Mouse (Mus musculus) CH12.LX (cell line): ENCODE results near the gene Spi1. TPM values are rescaled to one million over a fixed set of nuclear protein-coding genes. Genes with fewer than 3 reads are reported as not detected.

ENCODE experiments used
- DNase-seq: peaks from one replicate; pipeline ENCODE4 v3.0.0-alpha.2; 2013; ENCODE audit errors: extremely low read depth
- H3K27ac ChIP-seq: 2 replicates; pipeline ENCODE4 v1.5.1; 2012; ENCODE audit warnings: low read depth, mild to moderate bottlenecking, control low read depth, moderate library complexity; ENCODE audit not compliant: insufficient read depth
- H3K27me3 ChIP-seq: replicated peaks from 2 replicates; pipeline ENCODE3; 2012; ENCODE audit warnings: inconsistent platforms
- H3K36me3 ChIP-seq, 2 experiments: replicated peaks in 1 of 2; 2 replicates each; pipeline versions ENCODE3 to v1.6.1; 2012; ENCODE audit warnings: inconsistent platforms in 1 of 2, low read length in 1 of 2, mild to moderate bottlenecking in 1 of 2, mixed read lengths in 1 of 2, moderate library complexity in 1 of 2; ENCODE audit not compliant: control insufficient read depth in 1 of 2, insufficient read depth in 1 of 2
- H3K4me1 ChIP-seq, 2 experiments: 2 replicates each; pipeline ENCODE4 v1.6.1; 2012; ENCODE audit warnings: inconsistent platforms in 1 of 2, moderate library complexity in 1 of 2; ENCODE audit not compliant: insufficient read depth in 2 of 2, control insufficient read depth in 1 of 2
- H3K4me2 ChIP-seq: 2 replicates; pipeline ENCODE4 v1.6.1; 2012; ENCODE audit warnings: low read depth, mild to moderate bottlenecking, control low read depth; ENCODE audit not compliant: poor library complexity, insufficient read depth, severe bottlenecking
- H3K4me3 ChIP-seq, 3 experiments: fragments of 150-350 bp in 1 of 3; sonication (generic) in 1 of 3; replicated peaks in 1 of 3; 2 replicates each; pipeline versions ENCODE3 to v1.5.1; 2011 to 2012; ENCODE audit warnings: low read depth in 2 of 3, low read length in 2 of 3, mild to moderate bottlenecking in 2 of 3, moderate library complexity in 2 of 3, control low read depth in 1 of 3, improper control_type of control experiment in 1 of 3, inconsistent platforms in 1 of 3, mixed read lengths in 1 of 3; ENCODE audit not compliant: poor library complexity in 1 of 3
- H3K79me2 ChIP-seq: replicated peaks from 2 replicates; pipeline ENCODE4 v1.6.1; 2012; ENCODE audit warnings: mild to moderate bottlenecking, moderate library complexity; ENCODE audit not compliant: control insufficient read depth, poor library complexity, insufficient read depth, severe bottlenecking; ENCODE audit errors: extremely low read depth
- H3K9ac ChIP-seq: 2 replicates; pipeline ENCODE4 v1.6.1; 2012; ENCODE audit warnings: low read depth, mild to moderate bottlenecking, control low read depth, moderate library complexity; ENCODE audit not compliant: insufficient read depth
- H3K9me3 ChIP-seq: replicated peaks from 2 replicates; pipeline ENCODE3; 2012; ENCODE audit warnings: low read length, inconsistent platforms, mixed read lengths
- BHLHE40 ChIP-seq: IDR thresholded peaks from 2 replicates; pipeline ENCODE4 v1.6.1; 2011; ENCODE audit warnings: mild to moderate bottlenecking, low read depth, low read length, improper control_type of control experiment
- CHD1 ChIP-seq: IDR thresholded peaks from 2 replicates; pipeline ENCODE4 v1.6.1; 2012; ENCODE audit warnings: low read depth, low read length, improper control_type of control experiment, inconsistent platforms
- CHD2 ChIP-seq: IDR thresholded peaks from 2 replicates; pipeline ENCODE4 v1.6.1; 2011; ENCODE audit warnings: low read length, improper control_type of control experiment
- CTCF ChIP-seq, 2 experiments: IDR thresholded peaks in 1 of 2; conservative IDR thresholded peaks in 1 of 2; 2 replicates each; pipeline ENCODE4 v1.5.1; 2011 to 2012; ENCODE audit warnings: low read depth in 2 of 2, low read length in 2 of 2, improper control_type of control experiment in 1 of 2, inconsistent platforms in 1 of 2, mild to moderate bottlenecking in 1 of 2, moderate library complexity in 1 of 2
- E2F4 ChIP-seq: IDR thresholded peaks from 2 replicates; pipeline ENCODE4 v1.6.1; 2011; ENCODE audit warnings: low read depth, low read length, improper control_type of control experiment; ENCODE audit not compliant: insufficient replicate concordance
- ELF1 ChIP-seq: IDR thresholded peaks from 2 replicates; pipeline ENCODE4 v1.6.1; 2014; ENCODE audit warnings: low read depth, mild to moderate bottlenecking, inconsistent platforms, low read length, improper control_type of control experiment
- EP300 ChIP-seq: IDR thresholded peaks from 2 replicates; pipeline ENCODE4 v1.6.1; 2011; ENCODE audit warnings: low read length, improper control_type of control experiment
- ETS1 ChIP-seq: conservative IDR thresholded peaks from 2 replicates; pipeline ENCODE4 v1.6.1; 2012; ENCODE audit warnings: low read depth, mild to moderate bottlenecking, inconsistent platforms, low read length, improper control_type of control experiment, moderate library complexity
- GABPA ChIP-seq: IDR thresholded peaks from 2 replicates; pipeline ENCODE4 v1.6.1; 2012; ENCODE audit warnings: low read depth, low read length, improper control_type of control experiment, inconsistent platforms; ENCODE audit not compliant: insufficient replicate concordance
- HCFC1 ChIP-seq: IDR thresholded peaks from 2 replicates; pipeline ENCODE4 v1.6.1; 2012; ENCODE audit warnings: low read depth, mild to moderate bottlenecking, inconsistent platforms, low read length, improper control_type of control experiment
- IRF4 ChIP-seq: IDR thresholded peaks from 2 replicates; pipeline ENCODE4 v1.6.1; 2014; ENCODE audit warnings: low read depth, mild to moderate bottlenecking, inconsistent platforms, low read length, improper control_type of control experiment
- JUN ChIP-seq: IDR thresholded peaks from 2 replicates; pipeline ENCODE4 v1.6.1; 2011; ENCODE audit warnings: low read depth, mild to moderate bottlenecking, low read length, improper control_type of control experiment, moderate library complexity; ENCODE audit not compliant: insufficient read depth
- JUND ChIP-seq: conservative IDR thresholded peaks from 2 replicates; pipeline ENCODE4 v1.6.1; 2011; ENCODE audit warnings: low read depth, low read length, improper control_type of control experiment
- KAT2A ChIP-seq: IDR thresholded peaks from 2 replicates; pipeline ENCODE4 v1.6.1; 2012; ENCODE audit warnings: low read length, improper control_type of control experiment, inconsistent platforms; ENCODE audit not compliant: insufficient replicate concordance
- MAFK ChIP-seq: IDR thresholded peaks from 2 replicates; pipeline ENCODE4 v1.6.1; 2011; ENCODE audit warnings: low read length, improper control_type of control experiment; ENCODE audit not compliant: insufficient replicate concordance
- MAX ChIP-seq: IDR thresholded peaks from 2 replicates; pipeline ENCODE4 v1.6.1; 2011; ENCODE audit warnings: low read length, improper control_type of control experiment
- MAZ ChIP-seq: IDR thresholded peaks from 2 replicates; pipeline ENCODE4 v1.6.1; 2012; ENCODE audit warnings: low read depth, mild to moderate bottlenecking, inconsistent platforms, low read length, improper control_type of control experiment, moderate library complexity
- MEF2A ChIP-seq: IDR thresholded peaks from 2 replicates; pipeline ENCODE4 v1.6.1; 2014; ENCODE audit warnings: low read depth, mild to moderate bottlenecking, inconsistent platforms, low read length, improper control_type of control experiment, borderline replicate concordance
- MXI1 ChIP-seq: IDR thresholded peaks from 2 replicates; pipeline ENCODE4 v1.6.1; 2011; ENCODE audit warnings: mild to moderate bottlenecking, low read depth, low read length, improper control_type of control experiment
- MYC ChIP-seq: IDR thresholded peaks from 2 replicates; pipeline ENCODE4 v1.6.1; 2011; ENCODE audit warnings: low read depth, mild to moderate bottlenecking, improper control_type of control experiment, low read length
- NELFE ChIP-seq: IDR thresholded peaks from 2 replicates; pipeline ENCODE4 v1.6.1; 2011; ENCODE audit warnings: low read depth, low read length, improper control_type of control experiment
- NRF1 ChIP-seq: IDR thresholded peaks from 2 replicates; pipeline ENCODE4 v1.6.1; 2014; ENCODE audit warnings: low read depth, mild to moderate bottlenecking, inconsistent platforms, low read length, improper control_type of control experiment, moderate library complexity
- PAX5 ChIP-seq: IDR thresholded peaks from 2 replicates; pipeline ENCODE4 v1.6.1; 2012; ENCODE audit warnings: low read length, inconsistent platforms, mixed read lengths
- POLR2A ChIP-seq: IDR thresholded peaks from 2 replicates; pipeline ENCODE4 v1.6.1; 2011; ENCODE audit warnings: low read depth, mild to moderate bottlenecking, improper control_type of control experiment, low read length
- POLR2AphosphoS2 ChIP-seq: IDR thresholded peaks from 2 replicates; pipeline ENCODE4 v1.6.1; 2011; ENCODE audit warnings: low read depth, low read length, improper control_type of control experiment
- RAD21 ChIP-seq: IDR thresholded peaks from 2 replicates; pipeline ENCODE4 v1.6.1; 2011; ENCODE audit warnings: low read depth, mild to moderate bottlenecking, low read length, improper control_type of control experiment, moderate library complexity
- RCOR1 ChIP-seq: conservative IDR thresholded peaks from 2 replicates; pipeline ENCODE4 v1.6.1; 2012; ENCODE audit warnings: low read depth, mild to moderate bottlenecking, inconsistent platforms, low read length, improper control_type of control experiment
- SIN3A ChIP-seq: IDR thresholded peaks from 2 replicates; pipeline ENCODE4 v1.6.1; 2012; ENCODE audit warnings: low read length, improper control_type of control experiment, inconsistent platforms
- SMC3 ChIP-seq: IDR thresholded peaks from 2 replicates; pipeline ENCODE4 v1.6.1; 2011; ENCODE audit warnings: low read depth, low read length, improper control_type of control experiment
- TBP ChIP-seq: conservative IDR thresholded peaks from 2 replicates; pipeline ENCODE4 v1.6.1; 2011; ENCODE audit warnings: low read depth, low read length, improper control_type of control experiment
- TCF12 ChIP-seq: IDR thresholded peaks from 2 replicates; pipeline ENCODE4 v1.6.1; 2014; ENCODE audit warnings: low read depth, mild to moderate bottlenecking, inconsistent platforms, low read length, improper control_type of control experiment
- UBTF ChIP-seq: IDR thresholded peaks from 2 replicates; pipeline ENCODE4 v1.6.1; 2012; ENCODE audit warnings: low read depth, mild to moderate bottlenecking, inconsistent platforms, low read length, improper control_type of control experiment, moderate library complexity
- USF1 ChIP-seq: IDR thresholded peaks from 2 replicates; pipeline ENCODE4 v1.6.1; 2014; ENCODE audit warnings: low read depth, mild to moderate bottlenecking, inconsistent platforms, low read length, improper control_type of control experiment
- USF2 ChIP-seq: conservative IDR thresholded peaks from 2 replicates; pipeline ENCODE4 v1.6.1; 2011; ENCODE audit warnings: low read depth, low read length, improper control_type of control experiment
- ZC3H11A ChIP-seq: IDR thresholded peaks from 2 replicates; pipeline ENCODE4 v1.6.1; 2012; ENCODE audit warnings: low read depth, mild to moderate bottlenecking, inconsistent platforms, low read length, improper control_type of control experiment
- ZKSCAN1 ChIP-seq: IDR thresholded peaks from 2 replicates; pipeline ENCODE4 v1.6.1; 2012; ENCODE audit warnings: low read depth, inconsistent platforms, low read length, improper control_type of control experiment, borderline replicate concordance
- ZMIZ1 ChIP-seq: IDR thresholded peaks from 2 replicates; pipeline ENCODE4 v1.6.1; 2012; ENCODE audit warnings: low read depth, mild to moderate bottlenecking, inconsistent platforms, low read length, improper control_type of control experiment
- ZNF384 ChIP-seq: IDR thresholded peaks from 2 replicates; pipeline ENCODE4 v1.6.1; 2012; ENCODE audit warnings: low read depth, low read length, improper control_type of control experiment, inconsistent platforms
- dilution Hi-C: fragments of 300-500 bp; cut with MboI; formaldehyde crosslinking; loops from 2 replicates; pipeline ENCODE4 v1.14.3; 2020; ENCODE audit warnings: low sequenced_read_pairs; ENCODE audit not compliant: extremely low pct_unique_long_range_greater_than_20kb, extremely low pct_ligation_motif_present
- in situ Hi-C: fragments of 300-500 bp; cut with MboI; formaldehyde crosslinking; loops from 3 replicates; pipeline ENCODE4 v1.14.3; 2019; ENCODE audit warnings: low sequenced_read_pairs, low pct_ligation_motif_present, low pct_unique_long_range_greater_than_20kb, mixed read lengths
- polyA plus RNA-seq: library from polyadenylated mRNA; unstranded; fragments of >175 nt; gene quantifications from 2 replicates; pipeline ENCODE4 v1.2.1, GENCODE M21; 2012; ENCODE audit warnings: low read depth; ENCODE audit not compliant: insufficient read length
- total RNA-seq, 2 experiments: library from RNA; depleted of rRNA; stranded (reverse); fragments of 300-350 nt in 1 of 2; fragments of >200 nt in 1 of 2; gene quantifications; 2 replicates each; pipeline ENCODE4 v1.2.3; 2012 to 2014

Gene Spi1
- total and polyA plus RNA-seq, 3 experiments, result 24.7 to 45.7 (median 42.6) TPM

DNA sequence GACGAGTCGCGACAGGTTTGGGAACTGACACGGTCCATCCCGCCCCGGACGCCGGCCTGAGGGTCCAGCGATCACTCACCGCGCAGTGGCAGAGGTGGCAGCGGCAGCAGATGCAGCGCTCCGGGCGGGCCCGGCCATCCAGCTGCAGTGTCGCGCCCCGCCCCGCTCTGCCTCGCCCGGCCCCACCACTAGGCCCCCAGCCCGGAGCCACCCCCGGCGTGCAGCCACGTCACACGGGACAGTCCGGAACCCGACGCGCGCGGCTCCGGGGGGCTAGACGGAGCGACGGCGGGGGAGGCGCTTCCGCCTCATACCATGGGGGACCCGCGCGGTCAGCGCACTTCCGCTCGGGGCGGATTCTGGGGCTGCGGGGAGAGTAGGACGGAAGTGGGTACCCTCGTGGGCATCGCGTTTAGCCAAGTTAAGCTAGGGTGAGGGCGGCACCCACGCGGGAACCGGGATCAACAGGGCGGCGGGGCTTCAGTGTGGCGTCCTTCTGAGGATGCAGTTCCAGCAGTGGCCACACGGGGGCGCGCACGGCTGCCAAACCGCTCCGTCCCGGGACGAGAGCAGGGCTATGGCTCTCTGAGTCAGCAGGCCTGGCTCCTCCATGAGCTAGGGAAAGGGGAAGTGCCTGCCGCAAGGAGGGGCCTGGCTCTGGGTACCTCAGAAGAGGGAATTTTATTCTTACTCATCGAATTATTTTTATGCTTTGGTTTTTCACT lies 12.0 kb upstream of the Spi1 start, which contains the start of gene Slc39a13:
Gene Slc39a13, minus strand, starts transcription at position 342 of the 725 bp plus-strand sequence.
- peak; percentile 98 for TF ChIP-seq SMC3
- no peak for TF ChIP-seq ZKSCAN1
- peak; percentile 97 for TF ChIP-seq HCFC1
- peak; percentile 29; the same call in 1 of the 2 replicates for TF ChIP-seq E2F4
- peak; percentile 29; the same call in 1 of the 2 replicates for TF ChIP-seq JUND
- peak; percentile 23 for TF ChIP-seq POLR2A
- no peak for TF ChIP-seq CHD1
- 0 out of 2 replicates have a peak, but pooled peaks have one; percentile 23 for TF ChIP-seq USF1
- TF ChIP-seq KAT2A, result peak; percentile 77; the same call in 1 of the 2 replicates
- peak; percentile 63; the same call in 1 of the 2 replicates for TF ChIP-seq EP300
- TF ChIP-seq MEF2A, result peak; percentile 91
- TF ChIP-seq MXI1, result peak; percentile 89
- peak; percentile 78 for TF ChIP-seq MAX
- TF ChIP-seq MYC, result peak; percentile 78
- peak; percentile 93 for TF ChIP-seq ELF1
- peak; percentile 35; the same call in 1 of the 2 replicates for TF ChIP-seq CHD2
- TF ChIP-seq MAFK, result peak; percentile 71; the same call in 1 of the 2 replicates
- peak; percentile 70 for TF ChIP-seq RCOR1
- TF ChIP-seq IRF4, result peak; percentile 84
- TF ChIP-seq MAZ, result peak; percentile 85
- TF ChIP-seq BHLHE40, result peak; percentile 54
- peak; percentile 30; the same call in 1 of the 2 replicates for TF ChIP-seq ZNF384
- peak; percentile 84 for TF ChIP-seq TCF12
- peak; percentile 63 for TF ChIP-seq NELFE
- no peak for TF ChIP-seq JUN
- TF ChIP-seq ETS1, result peak; percentile 66
- TF ChIP-seq TBP, result no peak
- peak; percentile 87; the same call in 1 of the 2 replicates for TF ChIP-seq UBTF
- no peak for TF ChIP-seq POLR2AphosphoS2
- TF ChIP-seq RAD21, result peak; percentile 99
- TF ChIP-seq SIN3A, result peak; percentile 87
- TF ChIP-seq GABPA, result peak; percentile 61; the same call in 1 of the 2 replicates
- peak; percentile 93 for TF ChIP-seq ZC3H11A
- TF ChIP-seq ZMIZ1, result peak; percentile 61
- no peak for TF ChIP-seq USF2
- no peak for TF ChIP-seq PAX5
- TF ChIP-seq CTCF (conservative IDR thresholded peaks at IDR 0.05 in 1 of 2, IDR thresholded peaks at IDR 0.05 in 1 of 2; ENCODE audit: low read depth in 2 of 2, low read length in 2 of 2), result peak; percentile 17 to 99; a peak in 2 of 4 replicates
- TF ChIP-seq NRF1, result peak; percentile 51; the same call in 1 of the 2 replicates
- TF ChIP-seq, all 38 proteins: peak for 31
- H3K27ac ChIP-seq, result peak within 1 kb of the TSS; percentile 67
- peak within 1 kb of the TSS; percentile 54 for H3K9ac ChIP-seq
- H3K4me2 ChIP-seq, result peak within 1 kb of the TSS; percentile 52
- in situ Hi-C loops, result no loop called here
- DNase-seq, result peak; percentile 95
- peaks cover 8 to 28% of the 10 kb centered on the region in 2 experiments for H3K36me3 ChIP-seq
- dilution Hi-C loops, result no loop called here
- H3K4me3 ChIP-seq, result peak within 1 kb of the TSS; percentile 71 to 89 (median 75)
- H3K4me1 ChIP-seq, result peaks cover 20 to 35% of the 10 kb centered on the region in 2 experiments
- no peaks in the 10 kb centered on the region for H3K27me3 ChIP-seq
- no peaks in the 10 kb centered on the region for H3K79me2 ChIP-seq
- no peaks in the 10 kb centered on the region for H3K9me3 ChIP-seq
